ENCODE assay signal across 13 mouse cellular contexts in the genomic region with DNA sequence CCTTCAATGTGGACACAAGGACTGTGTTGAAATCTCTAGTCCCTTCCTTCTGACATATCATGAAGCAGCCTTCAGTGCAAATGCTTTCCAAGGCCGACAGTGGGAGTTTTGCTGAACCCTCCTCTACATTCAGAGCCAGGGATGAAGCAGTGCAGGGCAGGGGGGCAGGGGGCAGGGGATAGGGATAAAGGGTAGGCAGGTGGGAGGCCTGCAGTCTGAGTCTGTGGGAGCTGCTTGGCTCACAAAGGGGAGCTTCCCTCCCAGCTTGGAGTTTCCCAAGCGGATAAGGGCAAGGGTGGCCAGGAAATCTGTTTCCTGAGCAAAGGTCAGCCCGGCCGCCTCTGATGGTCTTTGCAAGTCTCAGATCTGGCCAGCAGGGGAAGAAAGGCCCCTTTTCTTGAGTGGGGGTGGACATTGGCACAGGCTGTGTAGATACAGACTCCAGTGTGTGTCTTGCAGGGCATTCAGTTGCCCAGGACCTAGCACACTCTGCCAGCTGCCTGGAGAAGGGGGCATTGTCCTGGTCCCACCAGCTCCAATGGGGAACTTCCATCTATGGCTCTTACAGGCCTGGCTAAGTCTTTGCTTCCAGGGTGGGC. TPM values are rescaled to one million over a fixed set of nuclear protein-coding genes. Genes with fewer than 3 reads are reported as not detected.
DNase-seq lines count a peak whose midpoint lies in the region; ATAC-seq and TF ChIP-seq lines count a peak whose summit lies in the region.
"Had no signal": no experiment of that assay in that cellular context is flagged by ENCODE, and none has a peak within 500 bp of the region (broad histone marks: within the 10 kb centered on the region; RNA-seq: fewer than 3 reads in every experiment).

No protein-coding gene starts in this region.

- H3K27ac ChIP-seq in heart, embryonic 12.5 days (ENCODE audit: poor library complexity, severe bottlenecking), result no peak overlapping the region
- H3K27ac ChIP-seq: liver, embryonic 12.5 days; stomach, postnatal 0 days had no signal

- no peak for ATAC-seq in heart, embryonic 12.5 days (ENCODE audit: insufficient number of reproducible peaks, low FRiP score)
- 0 out of 2 replicates have a peak, but pooled peaks have one; percentile 9 for ATAC-seq in granulocyte monocyte progenitor cell, adult 5-6 weeks (replicated peaks; ENCODE audit: poor library complexity, severe bottlenecking)
- ATAC-seq: CD4-positive, CD25-positive, alpha-beta regulatory T cell, adult 4 months; liver, embryonic 12.5 days had no signal

- intact Hi-C loops in left cerebral cortex, postnatal 4 days (cut with DNase I), result no loop called here
- intact Hi-C loops in left cerebral cortex, postnatal 36 days (cut with DNase I), result no loop called here

- DNase-seq in heart, postnatal 4 days, result peak; percentile 16
- peak; percentile 54 for DNase-seq in left cerebral cortex, postnatal 4 days
- DNase-seq in left cerebral cortex, postnatal 36 days (ENCODE audit: low spot score in 2 of 2), result no peak
- peak; percentile 63 for DNase-seq in brain, embryonic 14.5 days (ENCODE audit: low read depth)
- DNase-seq in cerebellum, adult 9-10 months, result no peak
- no peak for DNase-seq in spleen, adult 18-20 months
- DNase-seq: right cerebral cortex, postnatal 25 days had no signal

- H3K9me3 ChIP-seq in heart, embryonic 12.5 days (replicated peaks), result no peaks in the 10 kb centered on the region
- H3K9me3 ChIP-seq: liver, embryonic 12.5 days had no signal

- H3K9ac ChIP-seq in heart, embryonic 12.5 days, result no peak overlapping the region
- H3K9ac ChIP-seq: liver, embryonic 12.5 days had no signal

- 28% methylated on average over 4 of the region's 4 CpGs for WGBS in heart, embryonic 12.5 days

- TF ChIP-seq POLR2A in brain, embryonic 14.5 days (IDR thresholded peaks at IDR 0.05; ENCODE audit: borderline replicate concordance, extremely low read depth, insufficient read depth, insufficient read length, poor library complexity, severe bottlenecking), result no peak

- no peak overlapping the region for H3K4me3 ChIP-seq in heart, embryonic 12.5 days
- H3K4me3 ChIP-seq: liver, embryonic 12.5 days had no signal

- H3K4me1 ChIP-seq in heart, embryonic 12.5 days (replicated peaks), result no peaks in the 10 kb centered on the region
- H3K4me1 ChIP-seq: liver, embryonic 12.5 days had no signal

- H3K4me2 ChIP-seq in heart, embryonic 12.5 days, result no peak overlapping the region
- H3K4me2 ChIP-seq: liver, embryonic 12.5 days had no signal

- no peak for TF ChIP-seq CTCF in brain, embryonic 14.5 days (IDR thresholded peaks at IDR 0.05; ENCODE audit: borderline replicate concordance, extremely low read depth, insufficient read depth, insufficient read length)

- no peaks in the 10 kb centered on the region for H3K36me3 ChIP-seq in heart, embryonic 12.5 days
- H3K36me3 ChIP-seq: liver, embryonic 12.5 days had no signal

- peaks cover 74% of the 10 kb centered on the region for H3K27me3 ChIP-seq in heart, embryonic 12.5 days (replicated peaks)

RNA-seq across cellular contexts. Expression of gene Rhcg, which starts 48.4 kb away (rescaled TPM):
- total RNA-seq in heart, postnatal 4 days (2021), result not detected
- 0.14 TPM in 1 of 2 replicates, not detected in the other for polyA plus RNA-seq in heart, embryonic 12.5 days (2016; fragmentation: Nextera tagmentation; extraction: Ambion mirVana)
- total RNA-seq in left cerebral cortex, postnatal 4 days (2021), result 1 to 10 TPM; 2.4 to 3.7 TPM
- 1 to 10 TPM in 1 of 2 experiments, under 1 TPM in 1; 0.82 to 1.4 TPM for total RNA-seq in left cerebral cortex, postnatal 36 days (2021)
- 1.6 and 3.0 TPM in 2 replicates for polyA plus RNA-seq in brain, embryonic 14.5 days (2012; rRNA removed)
- 1.2 TPM in 1 of 2 replicates, not detected in the other for total RNA-seq in granulocyte monocyte progenitor cell, adult 5-6 weeks (2014; fragmentation: Nextera tagmentation)
- 0.13 and 0.21 TPM in 2 replicates for total RNA-seq in granulocyte monocyte progenitor cell, adult 5-6 weeks (2017)
- polyA plus RNA-seq: CD4-positive, CD25-positive, alpha-beta regulatory T cell, adult 4 months; heart, embryonic 14.5 days; liver, embryonic 12.5 days had no signal

Comparison
In these comparisons a context has a peak if more than half of its experiments do, and no peak if none do; other contexts are left out.
1. DNase-seq: peak in heart, postnatal 4 days (single experiment), left cerebral cortex, postnatal 4 days (single experiment) and brain, embryonic 14.5 days (single experiment); none in left cerebral cortex, postnatal 36 days (0 of 2), cerebellum, adult 9-10 months (single experiment) and spleen, adult 18-20 months (0 of 2).